Comparison of ENCODE assay signal across 7 mouse cellular contexts in the genomic region with DNA sequence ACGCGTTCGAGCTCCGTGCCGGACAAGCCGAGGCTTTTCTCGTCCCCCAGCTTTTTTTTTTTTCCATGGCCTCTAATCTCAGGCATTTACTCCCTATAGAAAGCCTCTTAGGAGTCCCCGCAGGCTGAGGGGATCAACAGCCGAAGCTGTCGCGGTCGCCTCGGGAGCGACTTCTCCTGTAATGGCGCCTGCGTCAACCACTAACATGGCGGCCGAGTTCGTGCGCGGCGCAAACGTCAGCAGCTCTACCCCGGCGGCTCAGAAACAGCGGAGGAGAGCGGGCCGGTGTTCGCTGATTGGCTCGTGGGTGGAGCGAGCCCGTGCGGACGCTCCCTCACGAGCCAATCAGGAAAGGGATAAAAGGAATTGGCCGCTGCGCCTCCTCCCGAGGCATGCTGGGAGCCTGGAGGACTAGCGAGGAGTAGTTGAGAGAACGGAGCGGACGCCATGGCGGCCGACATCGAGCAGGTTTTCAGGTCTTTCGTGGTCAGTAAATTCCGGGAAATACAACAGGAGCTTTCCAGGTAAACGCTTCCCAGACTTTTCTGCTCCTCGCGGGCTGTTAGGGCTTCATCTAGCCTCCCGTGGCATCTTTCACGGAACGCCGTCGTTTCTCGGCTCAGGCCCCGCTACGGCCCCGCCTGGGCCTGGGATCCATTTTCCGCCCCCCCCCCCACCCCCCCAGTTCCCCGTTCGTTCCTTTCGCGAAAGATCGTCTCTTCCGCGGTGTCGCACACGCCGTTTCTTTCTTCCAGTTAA. TPM values are rescaled to one million over a fixed set of nuclear protein-coding genes. Genes with fewer than 3 reads are reported as not detected.
DNase-seq lines count a peak whose midpoint lies in the region; ATAC-seq and TF ChIP-seq lines count a peak whose summit lies in the region.

A gene (plus strand): TSS at position 46 of the 759 bp plus-strand sequence.

- TF ChIP-seq CTCF in intestine, postnatal 0 days (IDR thresholded peaks at IDR 0.05; ENCODE audit: low read depth): no peak
- TF ChIP-seq CTCF in small intestine, adult 2 months (IDR thresholded peaks at IDR 0.05; ENCODE audit: extremely low read depth, insufficient read length, insufficient replicate concordance, low read depth, low read length): peak; percentile 13; the same call in 1 of the 2 replicates

- no peaks in the 10 kb centered on the region for H3K27me3 ChIP-seq in embryonic facial prominence, embryonic 10.5 days (replicated peaks; ENCODE audit: low read depth, poor library complexity, severe bottlenecking)
- H3K27me3 ChIP-seq in intestine, postnatal 0 days (replicated peaks; ENCODE audit: control insufficient read depth, insufficient read depth, low read length): no peaks in the 10 kb centered on the region
- H3K27me3 ChIP-seq in midbrain, embryonic 12.5 days: no peaks in the 10 kb centered on the region
- no peaks in the 10 kb centered on the region for H3K27me3 ChIP-seq in small intestine, adult 2 months (ENCODE audit: control insufficient read depth, insufficient read depth, low read length)

- ATAC-seq in intestine, postnatal 0 days: peak; percentile 95
- peak; percentile 96 for ATAC-seq in midbrain, embryonic 12.5 days (ENCODE audit: low FRiP score, low read depth)

- peak; percentile 96 for TF ChIP-seq POLR2A in small intestine, adult 2 months (IDR thresholded peaks at IDR 0.05; ENCODE audit: low read depth, low read length)

- no peaks in the 10 kb centered on the region for H3K9me3 ChIP-seq in embryonic facial prominence, embryonic 10.5 days
- no peaks in the 10 kb centered on the region for H3K9me3 ChIP-seq in intestine, postnatal 0 days (ENCODE audit: control insufficient read depth)
- no peaks in the 10 kb centered on the region for H3K9me3 ChIP-seq in midbrain, embryonic 12.5 days

- H3K36me3 ChIP-seq in embryonic facial prominence, embryonic 10.5 days (replicated peaks): peaks cover 38% of the 10 kb centered on the region
- peaks cover 17% of the 10 kb centered on the region for H3K36me3 ChIP-seq in intestine, postnatal 0 days (ENCODE audit: control insufficient read depth, insufficient read depth)
- peaks cover 14% of the 10 kb centered on the region for H3K36me3 ChIP-seq in midbrain, embryonic 12.5 days
- peaks cover 14% of the 10 kb centered on the region for H3K36me3 ChIP-seq in small intestine, adult 2 months (ENCODE audit: control insufficient read depth, insufficient read depth, low read length)

- under 1% methylated on average over 70 of the region's 70 CpGs for WGBS in embryonic facial prominence, embryonic 10.5 days
- under 1% methylated on average over 70 of the region's 70 CpGs for WGBS in intestine, postnatal 0 days
- WGBS in midbrain, embryonic 12.5 days: under 1% methylated on average over 69 of the region's 70 CpGs
- WGBS in small intestine, adult 2 months: under 1% methylated on average over 70 of the region's 70 CpGs

- intact Hi-C loops in left cerebral cortex, postnatal 4 days (cut with DNase I): no loop called here

- peak within 1 kb of the TSS; percentile 85 for H3K4me3 ChIP-seq in embryonic facial prominence, embryonic 10.5 days
- peak within 1 kb of the TSS; percentile 80 for H3K4me3 ChIP-seq in intestine, postnatal 0 days (ENCODE audit: low read depth, low read length)
- H3K4me3 ChIP-seq in midbrain, embryonic 12.5 days: peak within 1 kb of the TSS; percentile 85
- peak within 1 kb of the TSS; percentile 88 for H3K4me3 ChIP-seq in small intestine, adult 2 months (ENCODE audit: low read depth, low read length)

- peaks cover 15% of the 10 kb centered on the region for H3K4me1 ChIP-seq in embryonic facial prominence, embryonic 10.5 days
- H3K4me1 ChIP-seq in intestine, postnatal 0 days (replicated peaks; ENCODE audit: control insufficient read depth, insufficient read depth, low read length): no peaks in the 10 kb centered on the region
- peaks cover 17% of the 10 kb centered on the region for H3K4me1 ChIP-seq in midbrain, embryonic 12.5 days
- no peaks in the 10 kb centered on the region for H3K4me1 ChIP-seq in small intestine, adult 2 months (ENCODE audit: control insufficient read depth, insufficient read depth, insufficient read length, low read length)

- H3K4me2 ChIP-seq in intestine, postnatal 0 days (replicated peaks; ENCODE audit: low read depth): peak within 1 kb of the TSS; percentile 93
- peak within 1 kb of the TSS; percentile 94 for H3K4me2 ChIP-seq in midbrain, embryonic 12.5 days (replicated peaks)

- DNase-seq in adrenal gland, postnatal 10 days: peak; percentile 96
- DNase-seq in embryonic facial prominence, embryonic 10.5 days (ENCODE audit: low spot score): peak; percentile 97
- DNase-seq in gonadal fat pad, adult 2 months (ENCODE audit: low read depth): peak; percentile 68
- peak; percentile 97 for DNase-seq in left cerebral cortex, postnatal 4 days

- peak within 1 kb of the TSS; percentile 99 for H3K27ac ChIP-seq in embryonic facial prominence, embryonic 10.5 days (replicated peaks)
- peak within 1 kb of the TSS; percentile 99 for H3K27ac ChIP-seq in intestine, postnatal 0 days (ENCODE audit: low read depth, low read length)
- peak within 1 kb of the TSS; percentile 98 for H3K27ac ChIP-seq in midbrain, embryonic 12.5 days (replicated peaks)
- H3K27ac ChIP-seq in small intestine, adult 2 months (ENCODE audit: insufficient read depth, low read depth, low read length): peak within 1 kb of the TSS; percentile 97

- peak within 1 kb of the TSS; percentile 81 for H3K9ac ChIP-seq in intestine, postnatal 0 days (ENCODE audit: low read depth, low read length)
- H3K9ac ChIP-seq in midbrain, embryonic 12.5 days (replicated peaks): peak within 1 kb of the TSS; percentile 84

RNA-seq across cellular contexts. Expression of the gene that starts here (rescaled TPM):
- total RNA-seq in adrenal gland, postnatal 10 days (2021): 100 to 1,000 TPM; 169 to 238 TPM
- 112 and 119 TPM in 2 replicates for polyA plus RNA-seq in embryonic facial prominence, embryonic 10.5 days (2016; fragmentation: Nextera tagmentation; extraction: Ambion mirVana)
- polyA plus RNA-seq in gonadal fat pad, adult 2 months (2012; rRNA removed): 110 and 115 TPM in 2 replicates
- 71.1 and 83.4 TPM in 2 replicates for polyA plus RNA-seq in intestine, postnatal 0 days (2015; fragmentation: Nextera tagmentation; extraction: Ambion mirVana)
- 100 to 1,000 TPM; 252 to 257 TPM for total RNA-seq in left cerebral cortex, postnatal 4 days (2021)
- 163 and 170 TPM in 2 replicates for polyA plus RNA-seq in midbrain, embryonic 12.5 days (2016; fragmentation: Nextera tagmentation; extraction: Ambion mirVana)
- polyA plus RNA-seq in small intestine, adult 2 months (2012; rRNA removed): 41.6 and 67.5 TPM in 2 replicates

Comparison
In these comparisons a context has a peak if more than half of its experiments do, and no peak if none do; other contexts are left out.
1. Peak in every context shown above with its lines: DNase-seq, ATAC-seq, H3K4me3 ChIP-seq and H3K27ac ChIP-seq.